In the genomic region with DNA sequence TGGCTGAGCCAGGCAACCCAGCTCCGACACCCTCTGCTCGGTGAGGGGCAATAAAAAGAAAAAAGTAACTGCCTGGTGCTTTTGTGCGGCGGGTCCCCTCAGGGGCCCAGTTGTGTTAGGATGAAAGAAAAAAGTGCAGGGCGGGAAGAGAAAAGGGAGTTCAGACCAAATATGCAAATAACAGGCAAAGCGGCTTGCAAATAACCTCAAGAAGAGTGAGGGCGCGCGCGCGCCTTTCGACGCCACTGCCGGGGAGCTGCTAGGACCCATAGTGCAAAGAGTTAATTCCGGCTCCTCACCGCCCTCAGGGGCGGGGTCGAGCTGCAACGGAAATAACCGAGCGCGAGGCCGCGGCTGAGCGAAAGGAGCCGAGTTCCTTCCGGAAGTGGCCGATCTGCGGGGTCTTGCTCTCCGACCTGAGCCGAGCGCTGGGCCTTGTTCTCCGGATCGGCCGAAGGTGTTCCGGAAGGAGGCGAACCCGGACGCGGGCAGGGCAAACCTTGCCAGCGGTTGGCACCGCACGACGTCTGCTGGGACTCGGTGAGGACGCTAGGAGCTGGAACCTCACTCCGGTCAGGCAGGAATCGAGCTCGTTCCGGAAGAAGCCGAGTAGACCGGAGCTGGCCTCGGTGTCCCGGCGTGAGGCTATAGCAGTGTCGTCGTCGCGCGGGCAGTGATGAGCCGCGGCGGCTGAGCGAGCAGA, we compare ENCODE assay signal across 7 mouse cellular contexts. TPM values are rescaled to one million over a fixed set of nuclear protein-coding genes. Genes with fewer than 3 reads are reported as not detected.
DNase-seq lines count a peak whose midpoint lies in the region; ATAC-seq lines count a peak whose summit lies in the region.

A gene (plus strand): TSS at position 361 of the 703 bp plus-strand sequence.

- peak within 1 kb of the TSS; percentile 99 for H3K27ac ChIP-seq in intestine, embryonic 15.5 days
- H3K27ac ChIP-seq in midbrain, embryonic 10.5 days (replicated peaks) = peak within 1 kb of the TSS; percentile 98

- no peaks in the 10 kb centered on the region for H3K9me3 ChIP-seq in intestine, embryonic 15.5 days
- H3K9me3 ChIP-seq in midbrain, embryonic 10.5 days (replicated peaks) = no peaks in the 10 kb centered on the region

- peak within 1 kb of the TSS; percentile 69 for H3K4me2 ChIP-seq in intestine, embryonic 15.5 days (replicated peaks)

- H3K36me3 ChIP-seq in intestine, embryonic 15.5 days = peaks cover 15% of the 10 kb centered on the region
- H3K36me3 ChIP-seq in midbrain, embryonic 10.5 days = peaks cover 65% of the 10 kb centered on the region

- under 1% methylated on average over 64 of the region's 64 CpGs for WGBS in intestine, embryonic 15.5 days
- under 1% methylated on average over 64 of the region's 64 CpGs for WGBS in midbrain, embryonic 10.5 days

- intact Hi-C loops in gastrocnemius, postnatal 36 days (cut with DNase I) = no loop called here
- intact Hi-C loops in left cerebral cortex, postnatal 25 days (cut with DNase I) = no loop called here

- peak; percentile 95 for ATAC-seq in intestine, embryonic 15.5 days

- no peaks in the 10 kb centered on the region for H3K27me3 ChIP-seq in intestine, embryonic 15.5 days (replicated peaks)
- no peaks in the 10 kb centered on the region for H3K27me3 ChIP-seq in midbrain, embryonic 10.5 days (ENCODE audit: low read depth, poor library complexity, severe bottlenecking)

- peaks cover 29% of the 10 kb centered on the region for H3K4me1 ChIP-seq in intestine, embryonic 15.5 days (replicated peaks)
- H3K4me1 ChIP-seq in midbrain, embryonic 10.5 days = peaks cover 34% of the 10 kb centered on the region

- H3K9ac ChIP-seq in intestine, embryonic 15.5 days = peak within 1 kb of the TSS; percentile 99

- peak; percentile 98 for DNase-seq in adrenal gland, adult 2 months
- DNase-seq in embryo, embryonic 11.5 days (ENCODE audit: low read depth, low spot score) = peak; percentile 95
- peak; percentile 94 for DNase-seq in gastrocnemius, postnatal 36 days
- DNase-seq in left cerebral cortex, postnatal 25 days (ENCODE audit: low spot score in 2 of 2) = peak; percentile 93 to 96
- DNase-seq in midbrain, embryonic 10.5 days (ENCODE audit: low spot score) = peak; percentile 99
- DNase-seq in right cerebral cortex, postnatal 4 days = peak; percentile 94

- H3K4me3 ChIP-seq in intestine, embryonic 15.5 days (replicated peaks) = peak within 1 kb of the TSS; percentile 96
- H3K4me3 ChIP-seq in midbrain, embryonic 10.5 days = peak within 1 kb of the TSS; percentile 97

RNA-seq across cellular contexts. Expression of the gene that starts here (rescaled TPM):
- total RNA-seq in adrenal gland, adult 2 months (2021) = 10 to 100 TPM; 81.8 to 86.1 TPM
- 15.9 and 20.6 TPM in 2 replicates for polyA plus RNA-seq in adrenal gland, adult 2 months (2012; rRNA removed)
- total RNA-seq in gastrocnemius, postnatal 36 days (2021) = 10 to 100 TPM; 19.4 to 24.1 TPM
- polyA plus RNA-seq in intestine, embryonic 15.5 days (2015; fragmentation: Nextera tagmentation; extraction: Ambion mirVana) = 130 and 139 TPM in 2 replicates
- 10 to 100 TPM; 46.0 to 46.9 TPM for total RNA-seq in left cerebral cortex, postnatal 25 days (2021)
- 178 and 191 TPM in 2 replicates for polyA plus RNA-seq in midbrain, embryonic 10.5 days (2016; fragmentation: Nextera tagmentation; extraction: Ambion mirVana)

Comparison
In these comparisons a context has a peak if more than half of its experiments do, and no peak if none do; other contexts are left out.
1. Peak in every context shown above with its lines: DNase-seq, ATAC-seq, H3K4me3 ChIP-seq and H3K27ac ChIP-seq.